Mouse (Mus musculus) left cerebral cortex, adult 6 months (tissue): ENCODE results near the gene Rbp2. TPM values are rescaled to one million over a fixed set of nuclear protein-coding genes. Genes with fewer than 3 reads are reported as not detected.

Experiments
- long read RNA-seq, 2 experiments: library from polyadenylated mRNA; unstranded; transcript quantifications; one replicate each; pipeline ENCODE4 v2.0.0; 2019 to 2020
- polyA plus RNA-seq: library from polyadenylated mRNA; unstranded; fragments of <200 nt; fragmentation: Nextera tagmentation; gene quantifications from 2 replicates; pipeline ENCODE4 v1.2.3, GENCODE M21; 2021

Gene Rbp2
- polyA plus RNA-seq, result not detected in 2 replicates
- long read RNA-seq, experiment 1, result 0 reads
- long read RNA-seq, experiment 2, result 0 reads

GRCm38 (mm10) chr9:98485815-98486214, at the start of gene Rbp2:
Gene Rbp2 (plus strand): TSS chr9:98486115.

Other genes starting within 250 kb of the Rbp2 start
- 2.8 and 3.6 TPM in 2 replicates for gene Nmnat3, start 198.7 kb upstream of the Rbp2 start, polyA plus RNA-seq
- 17.7 and 23.0 TPM in 2 replicates for gene Rbp1, start 63.2 kb upstream of the Rbp2 start, polyA plus RNA-seq
- gene Copb2, start 77.6 kb downstream of the Rbp2 start, polyA plus RNA-seq, result 43.8 and 51.4 TPM in 2 replicates
- 39.5 and 45.3 TPM in 2 replicates for gene Mrps22, start 115.5 kb downstream of the Rbp2 start, polyA plus RNA-seq